Mouse (Mus musculus) megakaryocyte progenitor cell, adult 5-6 weeks (primary cell): ENCODE data around the gene Cdx2. TPM values are rescaled to one million over a fixed set of nuclear protein-coding genes. Genes with fewer than 3 reads are reported as not detected.

ENCODE experiments used
- ATAC-seq: replicated peaks from 2 replicates; pipeline ENCODE4 v1.8.0; 2016; ENCODE audit warnings: mild to moderate bottlenecking, moderate TSS enrichment, inconsistent platforms; ENCODE audit not compliant: poor library complexity
- total RNA-seq, 2 experiments: library from RNA; stranded (forward) in 1 of 2; stranded (reverse) in 1 of 2; fragments of 157-497, 149-512 nt in 1 of 2; fragments of 200-1000 nt in 1 of 2; gene quantifications; 2 replicates each; pipeline versions ENCODE4 v1.2.3 to v1.2.4; 2015 to 2017

Cdx2 gene
- total RNA-seq, 2 experiments from 2014 or later = not detected

GRCm38 (mm10) chr5:147261899-147262541 lies 45.0 kb downstream of the Cdx2 start:
- ATAC-seq = no peak

DNA sequence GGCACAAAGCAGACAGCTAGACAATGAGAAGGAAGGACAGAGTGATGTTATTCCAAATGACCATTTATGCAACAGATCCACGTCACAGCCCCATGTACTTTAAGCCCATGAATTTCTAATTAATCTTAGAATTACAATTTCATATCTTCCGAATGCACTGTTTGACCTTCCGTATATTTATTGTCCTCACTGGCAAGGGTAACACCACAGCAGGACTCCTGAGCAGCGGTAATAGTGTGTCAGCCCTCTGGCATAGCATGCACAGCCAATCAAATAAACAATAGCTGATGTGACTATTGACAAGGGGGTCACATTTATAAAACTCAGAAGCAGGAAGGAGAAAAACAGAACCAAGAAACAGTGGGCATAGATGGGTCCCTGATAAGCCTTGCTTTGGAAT lies 46.3 kb downstream of the Cdx2 start:
- ATAC-seq = no peak

- ATAC-seq = no peak
These were observed 46.9 kb downstream of the Cdx2 start for GRCm38 (mm10) chr5:147260189-147260588.

Other genes starting within 250 kb of the Cdx2 start
- gene Lnx2, start 230.7 kb downstream of the Cdx2 start, total RNA-seq (2015) = 11.9 and 12.0 TPM in 2 replicates
- 5.1 and 5.2 TPM in 2 replicates for gene Lnx2, start 230.7 kb downstream of the Cdx2 start, total RNA-seq (2017)
- 160 and 162 TPM in 2 replicates for gene Polr1d, start 230.2 kb downstream of the Cdx2 start, total RNA-seq (2015)
- 131 and 134 TPM in 2 replicates for gene Polr1d, start 230.2 kb downstream of the Cdx2 start, total RNA-seq (2017)
- not detected in 2 replicates for gene Gsx1, start 118.6 kb downstream of the Cdx2 start, total RNA-seq (2015)
- not detected in 2 replicates for gene Gsx1, start 118.6 kb downstream of the Cdx2 start, total RNA-seq (2017)
- gene Pdx1, start 37.3 kb downstream of the Cdx2 start, total RNA-seq (2015) = not detected in 2 replicates
- not detected in 2 replicates for gene Pdx1, start 37.3 kb downstream of the Cdx2 start, total RNA-seq (2017)
- gene Urad, start 15.2 kb upstream of the Cdx2 start, total RNA-seq (2015) = not detected in 2 replicates
- not detected in 2 replicates for gene Urad, start 15.2 kb upstream of the Cdx2 start, total RNA-seq (2017)
- gene Flt3, start 93.2 kb upstream of the Cdx2 start, total RNA-seq (2015) = 8.9 and 14.2 TPM in 2 replicates
- 18.3 and 22.9 TPM in 2 replicates for gene Flt3, start 93.2 kb upstream of the Cdx2 start, total RNA-seq (2017)
- gene Pan3, start 122.9 kb upstream of the Cdx2 start, total RNA-seq (2015) = 385 and 404 TPM in 2 replicates
- 156 and 215 TPM in 2 replicates for gene Pan3, start 122.9 kb upstream of the Cdx2 start, total RNA-seq (2017)